Mouse (Mus musculus) urinary bladder, postnatal 25 days (tissue): Measurements from ENCODE around the gene Hoxb9.

Source experiments
- DNase-seq: peaks from one replicate; pipeline ENCODE4 v3.0.0; 2022; ENCODE audit warnings: low spot score

Hoxb9 gene

DNA sequence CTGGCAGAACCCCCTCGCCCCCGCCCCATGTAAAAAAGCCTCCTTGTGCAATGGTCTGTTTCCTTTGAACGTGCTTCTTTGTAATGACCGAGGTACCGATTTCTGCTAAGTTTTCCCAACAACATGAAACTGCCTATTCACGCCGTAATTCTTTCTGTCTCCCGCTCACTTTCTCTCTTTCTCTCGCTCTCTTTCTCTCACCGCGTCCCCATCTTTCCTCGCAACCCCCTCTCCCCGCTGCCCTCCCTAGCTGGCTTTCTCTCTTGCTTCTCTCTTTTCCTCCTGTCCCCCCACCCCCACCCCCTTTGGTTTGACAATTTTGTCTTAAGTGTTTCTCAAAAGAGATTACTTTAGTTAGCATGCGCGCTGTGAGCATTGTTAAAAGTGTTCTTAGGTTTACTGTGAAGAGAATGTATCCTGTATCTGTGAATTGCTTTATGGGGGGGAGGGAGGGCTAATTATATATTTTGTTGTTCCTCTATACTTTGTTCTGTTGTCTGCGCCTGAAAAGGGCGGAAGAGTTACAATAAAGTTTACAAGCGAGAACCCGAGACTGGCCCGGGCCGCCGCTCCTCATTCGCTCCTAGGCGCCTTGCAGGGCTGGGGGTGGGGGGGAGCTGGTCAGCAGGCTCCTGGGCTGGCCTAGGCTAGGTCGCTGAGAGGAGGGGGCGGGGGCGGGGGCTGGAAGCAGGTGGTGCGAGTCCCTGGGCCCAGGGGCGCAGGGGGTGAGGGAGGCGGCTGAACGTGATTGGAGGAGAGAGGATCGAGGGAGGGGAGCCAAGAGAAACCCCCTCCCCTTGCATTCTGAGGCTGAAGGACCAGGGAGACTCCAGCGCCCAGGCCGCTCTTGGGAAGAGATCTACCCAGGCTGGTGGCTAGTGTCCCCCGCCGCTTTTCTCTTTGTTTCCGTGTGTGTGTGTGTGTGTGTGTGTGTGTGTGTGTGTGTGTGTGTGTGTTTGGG lies 13.8 kb downstream of the Hoxb9 start:
- no peak for DNase-seq

DNA sequence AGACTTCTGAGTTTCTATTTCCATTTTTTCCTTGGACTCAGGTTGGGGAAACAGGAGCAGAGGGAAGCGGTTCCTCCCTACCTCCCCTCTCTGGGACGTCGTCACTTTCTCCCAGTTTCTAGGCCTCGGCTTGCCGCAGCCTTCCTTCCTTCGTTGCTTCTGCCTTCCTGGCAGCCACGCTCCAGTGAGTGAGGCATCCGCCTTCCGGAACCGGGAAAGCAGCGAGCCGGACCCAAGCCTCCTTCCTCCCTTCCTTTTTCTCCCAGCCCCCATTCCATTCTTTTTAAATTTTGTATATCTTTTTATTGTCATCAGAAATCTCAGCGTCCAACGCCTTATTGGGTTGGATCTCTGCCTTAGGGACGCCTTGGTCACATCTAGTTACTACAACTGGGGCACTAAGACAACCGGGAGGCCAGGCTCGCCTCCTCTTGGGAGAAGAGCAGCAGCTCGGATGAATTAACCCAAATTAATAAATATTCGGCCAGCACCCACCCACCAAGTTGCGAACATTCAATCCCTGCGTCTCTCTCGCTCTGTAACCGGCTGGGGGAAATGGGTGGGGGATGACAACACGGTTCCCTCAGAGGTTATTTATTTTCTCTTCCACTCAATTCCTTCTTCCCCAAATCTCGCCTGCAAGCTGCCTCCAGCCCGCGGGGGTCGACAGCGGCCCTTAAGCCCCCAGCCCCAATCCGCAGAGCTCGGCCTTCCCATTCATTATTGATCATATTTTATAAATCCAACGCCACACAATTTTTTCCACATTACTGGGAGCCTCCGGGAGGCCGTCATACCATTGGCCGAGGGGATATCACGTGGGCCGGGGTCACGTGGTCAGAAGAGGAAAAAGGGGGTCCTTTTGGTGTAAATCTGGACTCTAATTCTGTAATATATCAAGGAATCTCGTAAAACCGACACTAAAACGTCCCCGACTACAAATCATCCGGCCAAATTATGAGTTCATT lies 14.8 kb downstream of the Hoxb9 start, which contains the start of gene Hoxb7:
Gene Hoxb7, plus strand, starts transcription at position 853 of the 968 bp plus-strand sequence.
- DNase-seq, result no peak

- DNase-seq, result no peak
These were observed 15.6 kb downstream of the Hoxb9 start for GRCm38 (mm10) chr11:96286739-96287385.

DNA sequence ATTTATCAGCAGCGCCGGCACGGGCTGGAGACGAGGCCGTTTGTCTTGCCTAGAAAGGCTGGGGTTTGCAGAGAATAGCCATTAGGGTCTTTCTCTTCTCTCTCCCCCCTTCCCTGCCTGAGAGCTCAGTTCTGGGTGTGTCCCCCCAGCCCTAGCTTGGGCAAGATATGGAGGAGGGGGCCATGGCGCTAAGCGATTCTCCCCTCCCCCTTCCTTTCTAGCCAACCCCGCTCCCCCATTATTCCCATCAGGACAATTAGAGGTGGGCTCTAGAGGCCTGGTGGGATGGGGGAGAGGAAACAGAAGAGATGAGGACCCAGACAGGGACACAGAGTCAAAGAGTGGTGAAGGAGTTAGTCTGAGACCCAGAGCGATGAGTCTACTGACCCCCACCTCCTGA lies 16.2 kb downstream of the Hoxb9 start:
- DNase-seq, result no peak

DNA sequence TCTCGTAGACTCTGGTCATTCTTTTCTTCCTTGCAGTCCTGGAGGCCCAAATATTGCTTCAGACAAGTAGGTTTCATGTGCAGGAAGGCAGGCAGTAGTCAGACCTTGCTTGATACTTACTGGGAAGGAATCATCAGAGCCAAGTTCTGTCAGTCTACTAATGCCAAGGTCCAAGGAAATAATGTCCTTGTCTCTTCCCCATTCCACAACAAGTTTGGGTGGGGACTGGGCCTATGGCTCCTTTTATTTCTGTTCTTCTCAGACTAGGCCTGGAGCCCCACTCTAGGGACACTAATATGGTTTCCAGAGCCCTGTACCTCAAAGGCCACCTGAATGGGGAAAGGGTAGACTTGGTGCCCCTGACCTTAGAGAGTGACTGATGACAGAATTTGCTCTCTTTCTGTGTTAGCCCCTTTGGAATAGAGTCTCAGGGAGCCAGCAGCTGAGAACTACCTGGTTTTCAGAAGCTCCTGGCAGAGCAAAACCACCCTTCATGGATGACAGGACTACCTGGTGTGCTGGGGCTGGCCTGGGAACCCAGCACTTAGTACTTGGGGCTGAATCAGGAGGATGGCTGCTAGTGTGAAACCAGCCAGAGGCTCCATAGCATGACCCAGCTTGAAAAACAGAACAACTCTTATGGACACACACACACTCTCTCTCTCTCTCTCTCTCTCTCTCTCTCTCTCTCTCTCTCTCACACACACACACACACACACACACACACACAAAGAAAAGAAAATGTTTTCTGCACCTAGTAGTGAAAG lies 17.4 kb downstream of the Hoxb9 start:
- DNase-seq, result no peak

DNA sequence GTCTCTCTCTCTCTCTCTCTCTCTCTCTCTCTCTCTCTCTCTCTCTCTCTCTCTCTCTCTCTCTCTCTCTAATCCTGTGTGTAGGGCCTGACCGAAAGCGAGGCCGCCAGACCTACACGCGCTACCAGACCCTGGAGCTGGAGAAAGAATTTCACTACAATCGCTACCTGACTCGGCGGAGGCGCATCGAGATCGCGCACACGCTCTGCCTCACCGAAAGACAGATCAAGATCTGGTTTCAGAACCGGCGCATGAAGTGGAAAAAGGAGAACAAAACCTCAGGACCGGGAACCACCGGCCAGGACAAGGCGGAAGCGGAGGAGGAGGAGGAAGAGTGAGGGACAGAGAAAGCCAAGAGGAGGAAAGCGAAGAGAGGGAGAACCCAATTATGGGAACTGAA lies 18.0 kb downstream of the Hoxb9 start:
- no peak for DNase-seq

- no peak for DNase-seq
These were observed 18.6 kb downstream of the Hoxb9 start for GRCm38 (mm10) chr11:96289837-96290236.

DNA sequence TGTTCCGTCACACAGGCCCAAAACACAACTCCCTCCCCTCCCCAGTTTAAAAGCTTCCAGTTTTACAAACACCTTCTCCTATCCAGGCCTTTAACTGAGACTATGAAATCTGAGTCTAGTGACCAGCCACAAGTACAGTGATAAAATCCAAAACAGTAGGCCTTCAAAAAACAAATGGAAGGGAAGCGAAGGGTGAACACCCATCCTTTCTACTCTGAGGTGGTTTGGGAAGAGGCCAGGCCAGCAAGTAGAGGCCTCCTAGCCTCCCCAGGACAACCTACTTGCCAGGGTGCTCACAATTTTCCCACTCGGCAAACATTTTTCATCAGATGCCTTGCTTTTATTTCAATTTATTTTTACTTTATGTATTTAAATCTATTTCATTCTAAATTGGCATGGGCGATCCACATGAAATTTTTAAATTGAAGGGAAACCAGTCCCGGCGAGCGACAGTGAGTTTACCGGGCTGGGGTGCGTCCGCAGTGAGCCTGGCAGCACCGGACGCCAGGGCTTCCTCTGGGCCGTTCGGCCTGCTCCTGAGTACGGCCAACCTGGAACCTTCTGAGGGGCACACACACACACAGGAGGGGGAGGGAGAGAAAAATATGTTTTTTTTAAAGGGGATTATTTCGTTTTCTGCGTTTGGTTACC lies 19.6 kb downstream of the Hoxb9 start:
- no peak for DNase-seq

DNA sequence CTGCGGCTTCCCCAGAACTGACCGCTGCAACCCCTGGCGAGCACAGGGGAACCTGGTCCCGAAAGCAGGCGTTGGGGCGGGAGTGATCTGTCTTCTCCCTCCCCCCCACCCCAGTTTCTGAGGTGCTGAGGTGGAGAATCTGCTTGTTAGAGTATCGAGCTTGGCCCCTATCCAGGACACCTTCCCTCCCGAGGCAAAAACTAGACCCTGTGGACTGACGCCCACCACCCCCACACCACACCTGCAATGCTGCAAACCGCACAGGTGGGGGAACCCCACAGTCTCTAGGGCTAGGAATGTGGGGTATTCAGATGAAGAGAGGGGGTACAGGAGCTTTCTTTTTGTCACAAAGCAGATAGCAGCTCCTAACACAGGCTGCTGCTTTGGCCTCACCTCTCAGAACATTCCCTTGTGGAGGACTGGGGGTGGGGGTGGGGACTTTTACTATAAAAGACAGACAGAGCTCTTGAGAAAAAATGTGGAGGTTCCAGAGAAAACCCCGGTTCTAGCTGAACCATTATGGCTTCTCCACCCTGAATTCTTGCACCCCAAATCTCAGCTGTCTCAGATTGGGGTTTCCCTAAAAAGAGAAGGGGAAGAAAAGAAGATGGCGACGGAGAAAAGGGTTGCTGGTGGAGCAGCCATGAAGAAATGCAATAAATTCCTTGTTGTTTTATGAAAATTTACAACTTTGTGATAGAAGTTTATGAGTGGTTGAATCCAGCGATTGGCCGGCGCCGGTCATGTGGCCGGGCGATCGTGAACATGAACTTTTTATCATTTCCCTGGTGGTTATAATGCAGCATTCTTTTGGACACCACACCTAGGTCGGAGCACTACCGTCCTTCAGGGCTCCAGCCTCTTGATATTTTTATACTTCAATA lies 20.7 kb downstream of the Hoxb9 start, which contains the start of gene Hoxb6:
Gene Hoxb6, plus strand, starts transcription at position 796 of the 884 bp plus-strand sequence.
- no peak for DNase-seq

GRCm38 (mm10) chr11:96292565-96293301 lies 21.5 kb downstream of the Hoxb9 start:
- DNase-seq, result no peak

- no peak for DNase-seq
These were observed 22.2 kb downstream of the Hoxb9 start for GRCm38 (mm10) chr11:96293302-96293921.

GRCm38 (mm10) chr11:96294245-96295091 lies 23.2 kb downstream of the Hoxb9 start:
- DNase-seq, result peak; percentile 73

- no peak for DNase-seq
These were observed 24.0 kb downstream of the Hoxb9 start for GRCm38 (mm10) chr11:96295092-96295835.

- DNase-seq, result no peak
These were observed 25.7 kb downstream of the Hoxb9 start for GRCm38 (mm10) chr11:96296997-96297396.

GRCm38 (mm10) chr11:96297428-96297827 lies 26.2 kb downstream of the Hoxb9 start:
- no peak for DNase-seq

DNA sequence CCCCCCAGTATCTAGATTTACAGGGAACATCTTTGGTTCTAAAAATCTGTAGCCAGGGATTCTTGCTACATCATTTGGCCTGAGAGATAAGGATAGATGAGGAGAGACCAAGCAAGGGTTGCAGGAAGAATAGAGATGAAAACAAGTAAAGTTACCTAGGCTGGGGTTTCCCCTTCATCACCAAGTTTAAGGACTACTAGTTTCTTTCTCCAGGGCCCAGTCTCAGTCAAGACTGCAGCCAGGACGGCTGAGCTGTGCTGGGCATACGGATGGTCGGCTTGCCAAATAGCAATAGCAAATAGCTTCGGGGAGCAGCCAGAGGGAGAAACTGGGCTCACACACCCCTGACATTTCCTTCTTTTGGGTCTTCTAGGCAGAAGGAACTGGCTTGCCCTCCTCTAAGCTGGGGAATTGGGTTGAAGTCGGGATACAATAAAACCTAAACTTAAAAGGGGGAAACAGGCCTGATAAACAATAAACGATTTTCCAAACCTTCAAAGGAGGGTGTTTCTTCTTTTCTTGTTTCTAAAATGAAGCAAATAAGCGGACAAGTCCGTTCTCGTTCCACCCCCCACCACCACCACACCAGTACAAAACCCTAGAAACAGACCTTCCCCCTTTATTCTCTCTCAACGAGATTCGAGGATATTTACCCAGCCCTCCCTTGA lies 26.8 kb downstream of the Hoxb9 start:
- no peak for DNase-seq
